Mouse (Mus musculus) thymus, adult 18-20 months (tissue): ENCODE measurements around the gene Eya3.
A peak's percentile ranks its signal among the peaks of the same experiment; 100 is the strongest.
"Not testable (repeated sequence)": the region's sequence is repeated elsewhere in the genome, so short reads cannot be mapped to it uniquely, and the experiment has no call there.

Source experiments
- DNase-seq, 2 experiments: peaks; one replicate each; pipeline ENCODE4 v3.0.0; 2022; ENCODE audit warnings: mixed read lengths in 2 of 2

Gene Eya3

DNA sequence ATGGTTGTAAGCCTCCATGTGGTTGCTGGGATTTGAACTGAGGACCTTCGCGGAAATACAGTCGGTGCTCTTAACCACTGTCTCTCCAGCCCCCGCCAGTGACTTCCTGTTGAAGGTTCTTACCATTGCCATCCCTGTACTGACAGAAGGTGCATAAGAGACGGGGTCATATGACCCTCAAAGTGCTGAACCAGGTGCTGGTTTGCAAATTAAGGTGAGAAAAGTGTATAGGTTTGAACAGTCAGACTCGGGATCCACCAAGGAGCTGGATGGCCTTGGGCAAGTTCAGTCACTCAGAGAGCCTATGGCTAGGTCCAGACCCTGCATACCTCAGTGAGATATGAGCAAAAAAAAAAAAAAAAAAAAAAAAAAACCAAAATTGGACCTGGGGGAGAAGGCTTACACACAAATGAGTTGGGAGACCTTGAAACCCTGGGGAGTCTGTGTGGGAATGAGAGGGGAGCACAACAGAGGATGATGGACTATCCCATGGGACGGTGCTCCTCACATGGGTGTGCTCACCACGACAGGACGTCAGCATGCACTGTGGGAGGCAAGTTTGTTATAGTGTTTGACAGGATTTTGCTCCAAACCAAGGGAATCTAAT is 108.2 kb downstream of the Eya3 start:
- no peak for DNase-seq

DNA sequence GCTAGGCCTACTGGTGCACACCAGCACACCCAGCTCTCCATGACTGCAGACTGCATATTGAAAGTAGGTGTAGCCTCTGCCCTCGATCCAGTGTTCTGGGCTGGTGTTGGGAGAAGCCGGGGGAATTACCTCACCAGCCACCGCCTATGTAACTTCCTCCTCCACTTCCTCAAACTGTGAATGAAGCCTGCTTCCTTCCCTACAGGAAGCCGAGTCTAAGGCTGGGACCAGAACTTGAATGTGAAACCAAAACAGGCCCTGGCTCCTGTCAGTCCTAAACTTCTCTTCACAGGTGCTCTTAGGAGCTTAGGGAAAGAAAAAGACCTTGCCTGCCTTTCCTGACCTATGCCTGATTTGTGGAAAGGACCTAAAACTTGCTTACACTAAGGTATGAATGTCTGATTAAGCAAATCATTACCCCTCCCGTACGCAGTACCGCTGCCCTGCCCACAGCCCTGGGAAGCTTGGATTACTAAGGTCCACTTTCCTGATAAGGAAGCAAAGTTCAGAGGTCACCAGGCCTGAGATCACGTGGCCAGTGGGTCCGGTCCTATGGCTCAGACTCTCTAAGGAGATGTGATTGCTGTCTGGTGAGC is 109.0 kb downstream of the Eya3 start:
- DNase-seq = peak in 1 of 2 experiments; percentile 30

DNA sequence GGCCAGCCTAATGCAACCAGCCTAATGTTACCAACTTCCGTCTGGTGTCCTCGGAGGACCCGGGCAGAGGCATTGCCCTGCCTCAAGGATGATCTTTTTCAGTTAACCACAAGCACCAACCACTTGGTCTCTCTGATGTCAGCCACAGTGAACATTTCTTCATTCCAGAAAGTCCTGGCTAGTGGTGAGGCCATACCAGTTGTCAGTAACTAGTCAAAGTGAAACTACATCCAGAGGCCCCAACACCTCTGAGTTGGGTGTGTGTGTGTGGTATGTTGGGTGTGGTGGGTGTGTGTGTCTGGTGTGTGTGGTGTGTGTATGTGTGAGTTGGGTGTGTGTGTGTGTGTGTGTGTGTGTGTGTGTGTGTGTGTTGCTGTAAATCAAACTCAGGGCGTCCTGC is 110.0 kb downstream of the Eya3 start:
- no peak for DNase-seq

DNA sequence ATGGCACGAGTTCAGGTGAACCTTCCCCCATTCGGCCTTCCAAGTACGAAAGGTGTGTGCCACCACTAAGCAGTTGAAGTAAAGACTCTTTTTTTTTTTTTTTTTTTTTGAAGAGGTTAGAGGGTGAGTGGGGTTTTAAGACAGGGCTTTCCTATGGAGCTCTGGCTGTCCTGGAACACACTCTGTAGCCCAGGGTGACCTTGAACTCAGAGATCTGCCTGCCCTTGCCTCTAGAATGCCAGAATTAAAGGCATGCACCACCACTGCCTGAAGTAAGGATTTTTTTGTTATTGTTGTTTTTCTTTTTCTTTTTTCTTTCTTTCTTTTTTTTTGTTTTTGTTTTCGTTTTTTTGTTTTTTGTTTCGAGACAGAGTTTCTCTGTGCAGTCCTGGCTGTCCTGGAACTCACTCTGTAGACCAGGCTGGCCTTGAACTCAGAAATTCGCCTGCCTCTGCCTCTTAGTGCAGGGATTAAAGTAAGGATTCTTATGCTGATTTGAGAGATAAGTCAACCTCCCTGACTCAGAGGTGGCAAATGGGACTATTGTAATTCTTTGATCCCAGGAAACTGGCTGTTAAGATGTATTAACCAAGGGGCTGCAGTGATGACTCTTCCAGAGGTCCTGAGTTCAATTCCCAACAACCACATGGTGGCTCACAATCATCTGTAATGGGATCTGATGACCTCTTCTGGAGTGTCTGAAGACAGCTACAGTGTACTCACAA is 110.6 kb downstream of the Eya3 start:
- DNase-seq = no peak

- DNase-seq = no peak
These were observed 114.2 kb downstream of the Eya3 start for GRCm38 (mm10) chr4:132752992-132753391.

DNA sequence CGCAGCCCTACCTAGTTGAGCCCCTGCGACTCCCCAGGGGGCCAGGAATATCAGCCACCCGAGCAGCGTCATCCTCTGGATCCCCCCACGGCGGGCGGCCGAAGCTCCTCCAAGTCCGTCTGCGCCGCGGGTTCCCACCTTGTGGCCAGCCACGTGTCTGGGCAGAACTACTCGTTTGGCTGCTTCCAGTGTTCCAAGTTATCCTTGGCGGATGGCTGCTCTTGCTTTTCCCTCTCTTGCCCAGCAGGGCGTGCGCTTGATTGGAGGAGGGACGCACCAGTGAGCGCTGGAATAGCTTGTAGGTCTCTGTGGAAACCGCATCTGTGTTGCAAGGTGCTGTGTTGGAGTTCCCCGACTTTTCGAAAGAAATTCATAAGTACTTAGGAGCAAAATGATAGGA is 118.2 kb downstream of the Eya3 start, which contains the start of gene Smpdl3b:
TSS of gene Smpdl3b (minus strand) at position 279 of the 400 bp plus-strand sequence.
- peak in 1 of 2 experiments; percentile 18 for DNase-seq

DNA sequence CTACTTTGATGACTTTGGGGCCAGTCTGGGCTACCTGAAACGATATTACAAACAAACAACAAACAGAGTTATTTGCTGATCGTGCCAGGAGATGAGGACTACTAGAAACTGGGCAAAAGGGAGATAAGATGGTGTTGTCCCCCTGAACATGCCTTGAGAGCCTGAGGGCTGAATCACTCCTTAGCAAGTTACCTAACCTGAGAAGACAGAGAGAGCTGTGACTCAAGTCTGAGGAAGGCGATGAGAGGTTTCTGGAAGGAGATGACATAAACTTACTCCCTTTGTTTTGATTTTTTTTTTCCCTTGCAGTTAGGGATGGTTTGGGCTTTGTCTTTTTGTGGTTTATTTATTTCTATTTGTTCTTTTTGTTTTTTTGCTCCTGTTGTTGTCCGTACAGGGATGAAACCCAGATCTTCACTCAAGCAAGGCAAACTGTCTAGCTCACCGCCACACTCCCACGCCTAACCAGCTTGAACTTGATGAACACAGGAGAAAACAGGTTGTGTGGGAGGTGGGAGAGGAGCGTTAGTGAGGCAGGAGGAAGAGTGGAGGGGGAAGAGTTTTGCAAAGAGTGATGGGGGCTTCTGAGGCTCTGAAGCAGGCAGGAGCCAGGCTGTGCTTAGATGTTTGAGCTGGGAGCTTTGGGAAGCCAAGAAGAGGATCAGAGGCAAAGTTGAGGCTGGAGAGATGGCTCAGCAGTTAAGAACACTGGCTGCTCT is 119.0 kb downstream of the Eya3 start:
- DNase-seq = no peak

GRCm38 (mm10) chr4:132760296-132760695 is 121.5 kb downstream of the Eya3 start:
- DNase-seq = no peak

- no peak for DNase-seq
These were observed 123.8 kb downstream of the Eya3 start for GRCm38 (mm10) chr4:132762602-132763001.

DNA sequence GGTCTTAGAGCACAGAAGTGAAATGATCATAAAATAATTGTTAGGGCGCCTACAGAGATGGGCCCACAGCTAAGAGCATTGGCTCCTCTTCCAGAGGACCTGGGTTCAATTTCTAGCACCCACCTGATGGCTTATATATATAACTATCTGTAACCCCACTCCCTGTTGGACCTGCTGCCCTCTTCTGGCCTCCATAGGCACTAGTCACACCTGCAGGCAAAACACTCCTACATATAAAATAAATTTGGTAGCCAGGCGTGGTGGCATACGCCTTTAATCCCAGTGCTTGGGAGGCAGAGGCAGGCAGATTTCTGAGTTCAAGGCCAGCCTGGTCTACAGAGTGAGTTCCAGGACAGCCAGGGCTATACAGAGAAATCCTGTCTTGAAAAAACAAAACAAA is 124.3 kb downstream of the Eya3 start:
- not testable (repeated sequence) for DNase-seq

GRCm38 (mm10) chr4:132767914-132768876 is 129.4 kb downstream of the Eya3 start, which contains the start of gene Rpa2:
Gene Rpa2 (plus strand): TSS chr4:132768332.
- peak; percentile 92 to 98 for DNase-seq

GRCm38 (mm10) chr4:132771776-132772175 is 133.0 kb downstream of the Eya3 start:
- DNase-seq = no peak
